Mouse (Mus musculus) lung, embryonic 14.5 days (tissue): ENCODE measurements around the gene Tgfbr1. TPM values are rescaled to one million over a fixed set of nuclear protein-coding genes. Genes with fewer than 3 reads are reported as not detected.

Experiments used
- ATAC-seq: fragments of 200-750 bp; cut with Nextera tagmentation; 2 replicates; pipeline ENCODE4 v1.8.0; 2017; ENCODE audit warnings: mild to moderate bottlenecking, moderate TSS enrichment, moderate library complexity; ENCODE audit not compliant: insufficient read depth
- DNase-seq: peaks from one replicate; pipeline ENCODE4 v3.0.0-alpha.2; 2015
- H3K27ac ChIP-seq: fragments of 300-500 bp; sonication (generic); 2 replicates; pipeline ENCODE4 v1.5.1; 2014; ENCODE audit warnings: low read depth, mild to moderate bottlenecking, moderate library complexity
- H3K27me3 ChIP-seq: fragments of 300-500 bp; sonication (generic); 2 replicates; pipeline ENCODE4 v1.6.1; 2014; ENCODE audit warnings: low read length, control low read depth; ENCODE audit not compliant: insufficient read depth
- H3K36me3 ChIP-seq: fragments of 300-500 bp; sonication (generic); 2 replicates; pipeline ENCODE4 v1.6.1; 2014; ENCODE audit warnings: control low read depth; ENCODE audit not compliant: insufficient read depth
- H3K4me1 ChIP-seq: fragments of 300-500 bp; sonication (generic); 2 replicates; pipeline ENCODE4 v1.6.1; 2014; ENCODE audit warnings: antibody characterized with exemption, control low read depth; ENCODE audit not compliant: insufficient read depth
- H3K4me2 ChIP-seq: fragments of 300-500 bp; sonication (generic); 2 replicates; pipeline ENCODE4 v1.6.1; 2014; ENCODE audit warnings: mild to moderate bottlenecking
- H3K4me3 ChIP-seq: fragments of 300-500 bp; sonication (generic); 2 replicates; pipeline ENCODE4 v1.5.1; 2014; ENCODE audit warnings: low read depth, low read length
- H3K9ac ChIP-seq: fragments of 300-500 bp; sonication (generic); 2 replicates; pipeline ENCODE4 v1.6.1; 2014
- H3K9me3 ChIP-seq: fragments of 300-500 bp; sonication (generic); 2 replicates; pipeline ENCODE4 v1.6.1; 2016; ENCODE audit warnings: low read depth, low read length, control low read depth
- CTCF ChIP-seq: IDR thresholded peaks from 2 replicates; pipeline ENCODE4 v1.5.1; 2016; ENCODE audit warnings: antibody characterized with exemption, low read depth
- WGBS: fragments of 180-500 bp; shearing (Covaris S2); extraction: QIAGEN DNeasy Blood & Tissue Kit; methylation state at CpG from one replicate; pipeline ENCODE4 v1.1.7; 2014; 5-methylcytosine and 5-hydroxymethylcytosine counted together
- polyA plus RNA-seq: library from polyadenylated mRNA; unstranded; fragments of >200 nt; fragmentation: Nextera tagmentation; extraction: Ambion mirVana; gene quantifications from 2 replicates; pipeline ENCODE4 v1.2.1, GENCODE M21; 2014

The Tgfbr1 gene
- polyA plus RNA-seq, 1 experiment from 2014 or later = 36.6 TPM

DNA sequence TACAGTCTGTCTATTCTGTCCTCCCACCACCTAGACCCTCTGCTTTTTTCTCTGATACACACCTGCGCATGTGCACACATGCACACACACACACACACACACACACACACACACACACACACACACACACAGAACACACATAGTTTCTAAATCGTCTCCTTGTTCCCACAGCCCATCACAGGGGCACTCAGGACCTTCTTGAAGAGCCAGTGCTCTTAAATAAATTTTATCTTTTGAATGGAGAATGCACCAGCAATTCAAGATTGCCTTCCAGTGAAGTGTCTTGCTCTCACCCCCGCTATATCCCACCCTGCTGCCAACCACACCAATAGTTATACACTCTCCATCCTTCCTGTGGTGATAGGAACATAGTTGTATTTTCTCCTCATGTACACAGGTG, 69.9 kb downstream of the Tgfbr1 start:
- Histone ChIP-seq H3K4me1 (no peaks in the 10 kb centered on the region), H3K9ac (no peak overlapping the region), H3K27ac (no peak overlapping the region), H3K9me3 (no peaks in the 10 kb centered on the region), H3K4me3 (no peak overlapping the region), H3K27me3 (no peaks in the 10 kb centered on the region), H3K36me3 (no peaks in the 10 kb centered on the region), H3K4me2 (no peak overlapping the region)
- TF ChIP-seq CTCF = no peak
- 63% methylated on average over 3 of the region's 3 CpGs for WGBS
- ATAC-seq = no peak
- DNase-seq = no peak

DNA sequence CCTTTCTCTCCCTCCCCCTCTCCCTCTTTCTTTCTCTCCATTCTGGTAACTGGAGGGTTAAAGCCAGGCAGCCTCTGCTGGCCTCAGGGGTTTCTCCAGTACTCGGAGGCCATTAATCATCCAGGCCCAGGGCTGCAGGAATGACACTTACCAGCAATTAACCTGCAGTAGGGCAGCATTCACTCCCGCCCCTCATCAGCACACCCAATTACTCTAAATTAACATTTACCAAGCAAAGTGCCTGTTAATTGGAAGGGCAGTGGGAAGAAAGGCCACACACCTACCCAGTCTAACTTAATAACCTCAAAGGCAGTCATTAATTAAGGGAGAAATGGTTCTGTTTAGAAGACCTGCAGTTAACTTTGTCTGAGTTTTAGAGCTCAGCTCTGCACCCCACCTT, 71.4 kb downstream of the Tgfbr1 start:
- Histone ChIP-seq H3K4me3 (no peak overlapping the region), H3K36me3 (no peaks in the 10 kb centered on the region), H3K9ac (no peak overlapping the region), H3K9me3 (no peaks in the 10 kb centered on the region), H3K4me1 (no peaks in the 10 kb centered on the region), H3K4me2 (no peak overlapping the region), H3K27ac (no peak overlapping the region), H3K27me3 (no peaks in the 10 kb centered on the region)
- WGBS = 18% methylated on average over 2 of the region's 2 CpGs
- no peak for TF ChIP-seq CTCF
- no peak for ATAC-seq
- no peak for DNase-seq

DNA sequence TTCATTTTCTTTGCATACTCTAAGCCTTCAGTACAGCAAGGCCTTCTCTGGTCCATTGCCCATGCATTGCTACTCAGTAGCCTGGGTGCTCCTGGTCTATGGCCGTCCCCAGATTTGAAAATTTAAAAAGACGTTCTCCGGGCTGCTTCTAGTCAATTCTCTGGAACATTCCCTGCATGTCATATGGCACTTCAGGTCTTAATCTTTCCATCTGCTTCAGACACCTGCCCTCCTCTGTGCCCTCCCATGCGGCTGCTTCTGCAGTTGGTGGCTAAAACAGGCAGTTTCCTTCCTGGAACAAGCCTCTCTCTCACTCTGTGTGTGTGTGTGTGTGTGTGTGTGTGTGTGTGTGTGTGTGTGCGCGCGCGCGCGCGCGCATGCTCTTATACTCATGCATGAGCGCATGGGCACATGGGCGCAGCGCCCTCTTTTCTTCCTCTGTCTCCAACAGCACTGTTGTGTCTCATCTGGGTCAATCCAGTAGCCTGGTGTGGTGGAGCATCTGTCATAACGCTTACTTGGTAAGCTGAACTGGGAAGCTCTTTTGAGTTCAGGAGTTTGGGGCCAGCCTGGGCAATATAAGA, 72.3 kb downstream of the Tgfbr1 start:
- Histone ChIP-seq H3K4me1 (no peaks in the 10 kb centered on the region), H3K27ac (no peak overlapping the region), H3K4me3 (no peak overlapping the region), H3K36me3 (no peaks in the 10 kb centered on the region), H3K4me2 (no peak overlapping the region), H3K9ac (no peak overlapping the region), H3K27me3 (no peaks in the 10 kb centered on the region), H3K9me3 (no peaks in the 10 kb centered on the region)
- TF ChIP-seq CTCF = no peak
- DNase-seq (no peak), ATAC-seq (no peak)
- WGBS = 81% methylated on average over 16 of the region's 16 CpGs

DNA sequence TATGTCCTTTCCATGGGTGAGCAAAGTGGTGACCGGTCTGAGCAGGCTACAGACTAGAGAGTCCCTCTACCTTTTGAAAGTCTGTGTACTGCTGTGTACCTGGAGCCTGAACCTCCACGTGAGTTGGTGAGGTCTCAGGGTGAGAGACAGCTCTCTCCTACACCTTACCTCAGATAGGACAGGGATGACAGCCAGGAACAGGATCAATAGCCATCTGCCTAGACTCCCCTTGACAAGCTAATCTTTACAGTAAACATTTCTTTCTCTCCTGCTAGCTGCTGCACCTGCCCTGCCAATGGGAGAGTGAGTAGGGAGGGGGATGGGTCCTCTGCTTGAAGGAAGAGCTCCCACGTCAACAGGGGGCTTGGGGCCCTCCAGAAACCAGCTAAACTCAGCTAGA, 74.6 kb downstream of the Tgfbr1 start:
- Histone ChIP-seq H3K4me3 (no peak overlapping the region), H3K27ac (no peak overlapping the region), H3K9ac (no peak overlapping the region), H3K9me3 (no peaks in the 10 kb centered on the region), H3K27me3 (no peaks in the 10 kb centered on the region), H3K4me2 (no peak overlapping the region), H3K36me3 (no peaks in the 10 kb centered on the region), H3K4me1 (no peaks in the 10 kb centered on the region)
- 41% methylated on average over 3 of the region's 3 CpGs for WGBS
- TF ChIP-seq CTCF = no peak
- DNase-seq (no peak), ATAC-seq (no peak)

DNA sequence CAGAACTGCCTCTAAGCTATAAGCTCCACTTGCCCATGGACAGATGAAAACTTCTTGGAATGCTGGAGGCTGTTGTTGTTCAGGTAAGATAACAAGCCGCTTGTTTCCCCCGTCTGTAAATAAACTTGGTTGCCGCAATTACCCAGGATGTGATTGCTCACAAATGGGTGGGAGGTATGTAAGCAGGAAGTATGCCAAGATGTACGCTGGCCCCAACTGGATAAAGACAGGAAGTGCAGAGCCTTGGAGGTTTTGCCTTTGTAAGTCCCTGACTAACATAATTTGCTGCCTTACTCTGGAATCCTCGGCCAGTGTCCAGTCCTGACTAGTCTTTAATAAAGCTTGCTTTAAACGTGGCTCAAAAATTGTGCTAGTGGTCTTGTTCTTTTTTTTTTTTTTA, 77.5 kb downstream of the Tgfbr1 start:
- Histone ChIP-seq H3K9me3 (no peaks in the 10 kb centered on the region), H3K4me2 (no peak overlapping the region), H3K4me3 (no peak overlapping the region), H3K9ac (no peak overlapping the region), H3K4me1 (no peaks in the 10 kb centered on the region), H3K27me3 (no peaks in the 10 kb centered on the region), H3K36me3 (no peaks in the 10 kb centered on the region), H3K27ac (no peak overlapping the region)
- DNase-seq (peak; percentile 72), ATAC-seq (peak; percentile 42; the same call in 1 of the 2 replicates)
- no peak for TF ChIP-seq CTCF
- WGBS = 38% methylated on average over 6 of the region's 6 CpGs

DNA sequence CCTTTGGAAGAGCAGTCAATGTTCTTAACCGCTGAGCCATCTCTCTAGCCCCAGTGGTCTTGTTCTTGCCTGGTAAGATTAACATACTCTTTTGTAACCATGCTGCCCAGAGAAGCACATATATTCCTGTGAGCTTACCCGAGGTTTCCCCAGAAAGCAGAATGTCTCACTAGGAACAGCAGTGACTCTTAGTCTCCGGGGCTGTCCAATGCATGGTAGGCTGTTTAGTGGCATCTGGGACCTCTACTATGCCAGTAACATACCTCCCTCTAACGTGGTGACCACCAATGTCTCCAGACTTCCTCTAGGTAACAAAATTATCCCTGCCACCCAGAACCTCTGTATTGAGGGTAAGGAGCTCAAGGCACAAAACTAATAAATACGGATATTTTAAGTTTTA, 78.1 kb downstream of the Tgfbr1 start:
- WGBS = 85% methylated on average over 5 of the region's 5 CpGs
- Histone ChIP-seq H3K9me3 (no peaks in the 10 kb centered on the region), H3K4me3 (no peak overlapping the region), H3K4me2 (no peak overlapping the region), H3K9ac (no peak overlapping the region), H3K27ac (no peak overlapping the region), H3K36me3 (no peaks in the 10 kb centered on the region), H3K27me3 (no peaks in the 10 kb centered on the region), H3K4me1 (0 out of 2 replicates have a peak, but pooled peaks cover 1% of the 10 kb centered on the region)
- no peak for TF ChIP-seq CTCF
- ATAC-seq = no peak
- DNase-seq = no peak

DNA sequence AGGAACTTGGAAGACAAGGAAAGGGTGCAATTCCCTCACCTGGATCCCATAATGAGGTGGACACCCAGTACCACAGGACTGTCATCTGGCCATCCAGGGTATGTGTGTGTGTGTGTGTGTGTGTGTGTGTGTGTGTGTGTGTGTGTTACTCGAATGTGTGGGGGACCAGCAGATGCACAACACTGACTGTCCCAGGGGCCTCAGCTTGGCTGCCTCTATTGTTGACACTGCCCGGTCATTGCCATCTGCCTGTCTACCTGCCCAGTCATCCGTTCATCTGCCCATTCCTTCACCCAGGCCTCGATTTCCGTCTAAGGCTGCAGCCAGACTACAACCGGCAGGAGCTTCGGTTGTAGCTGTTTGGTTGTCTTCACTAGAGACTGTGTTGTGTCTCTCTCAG, 79.7 kb downstream of the Tgfbr1 start:
- no peak overlapping the region for H3K4me3 ChIP-seq
- DNase-seq (no peak), ATAC-seq (no peak)
- peaks cover 7% of the 10 kb centered on the region; the same call in 1 of the 2 replicates for H3K4me1 ChIP-seq
- no peaks in the 10 kb centered on the region for H3K27me3 ChIP-seq
- H3K9me3 ChIP-seq = no peaks in the 10 kb centered on the region
- no peak for TF ChIP-seq CTCF
- H3K36me3 ChIP-seq = no peaks in the 10 kb centered on the region
- no peak overlapping the region for H3K27ac ChIP-seq
- no peak overlapping the region for H3K4me2 ChIP-seq
- no peak overlapping the region for H3K9ac ChIP-seq
- 88% methylated on average over 7 of the region's 7 CpGs for WGBS
